Mouse (Mus musculus) layer of hippocampus, adult 18-20 months (tissue): ENCODE data around the gene Acsbg1. TPM values are rescaled to one million over a fixed set of nuclear protein-coding genes. Genes with fewer than 3 reads are reported as not detected.
"Not testable (repeated sequence)": the region's sequence is repeated elsewhere in the genome, so short reads cannot be mapped to it uniquely, and the experiment has no call there.

ENCODE experiments used
- DNase-seq, 2 experiments: peaks; one replicate each; pipeline ENCODE4 v3.0.0; 2022; ENCODE audit warnings: low spot score in 2 of 2
- total RNA-seq, 2 experiments: library from RNA; stranded (reverse); gene quantifications; 2 replicates each; pipeline ENCODE4 v1.2.3; 2021

The Acsbg1 gene
- total RNA-seq, 2 experiments from 2014 or later = 106 to 117 TPM

- DNase-seq = peak in 1 of 2 experiments; percentile 65
Measured at GRCm38 (mm10) chr9:54614182-54614850, 47.4 kb downstream of the Acsbg1 start.

- no peak for DNase-seq
Measured at GRCm38 (mm10) chr9:54612781-54613191, 48.9 kb downstream of the Acsbg1 start.

GRCm38 (mm10) chr9:54604886-54605285 is 56.8 kb downstream of the Acsbg1 start:
- DNase-seq = peak in 1 of 2 experiments; percentile 55

GRCm38 (mm10) chr9:54604131-54604654 is 57.5 kb downstream of the Acsbg1 start:
- DNase-seq = no peak

GRCm38 (mm10) chr9:54602916-54603315 is 58.8 kb downstream of the Acsbg1 start:
- DNase-seq = no peak

- DNase-seq = no peak
Measured at GRCm38 (mm10) chr9:54602386-54602785, 59.3 kb downstream of the Acsbg1 start.

GRCm38 (mm10) chr9:54596752-54597465 is 64.8 kb downstream of the Acsbg1 start:
- DNase-seq = no peak

- not testable (repeated sequence) for DNase-seq
Measured at GRCm38 (mm10) chr9:54593652-54594051, 68.0 kb downstream of the Acsbg1 start.

GRCm38 (mm10) chr9:54587863-54588262 is 73.8 kb downstream of the Acsbg1 start:
- no peak for DNase-seq

- peak; percentile 96 to 97 for DNase-seq
Measured at GRCm38 (mm10) chr9:54586199-54587061, 75.2 kb downstream of the Acsbg1 start, which contains the start of gene Idh3a. Gene Idh3a, plus strand, starts transcription at chr9:54586334.

GRCm38 (mm10) chr9:54585839-54586198 is 75.9 kb downstream of the Acsbg1 start:
- DNase-seq = no peak

- not testable (repeated sequence) for DNase-seq
Measured at GRCm38 (mm10) chr9:54584127-54584526, 77.5 kb downstream of the Acsbg1 start.

- no peak for DNase-seq
Measured at GRCm38 (mm10) chr9:54583712-54584111, 78.0 kb downstream of the Acsbg1 start.

- no peak for DNase-seq
Measured at GRCm38 (mm10) chr9:54571130-54571839, 90.4 kb downstream of the Acsbg1 start.

GRCm38 (mm10) chr9:54568732-54569131 is 92.9 kb downstream of the Acsbg1 start:
- no peak for DNase-seq

GRCm38 (mm10) chr9:54566958-54567357 is 94.7 kb downstream of the Acsbg1 start:
- DNase-seq = no peak

GRCm38 (mm10) chr9:54560831-54561601 is 100.7 kb downstream of the Acsbg1 start:
- no peak for DNase-seq

- peak; percentile 37 to 77 for DNase-seq
Measured at GRCm38 (mm10) chr9:54559771-54560471, 101.7 kb downstream of the Acsbg1 start, which contains the start of gene Cib2. Gene Cib2, minus strand, starts transcription at chr9:54560218.

GRCm38 (mm10) chr9:54558731-54559130 is 102.9 kb downstream of the Acsbg1 start:
- DNase-seq = no peak
